ENCODE assay signal across 17 mouse cellular contexts in the genomic region with DNA sequence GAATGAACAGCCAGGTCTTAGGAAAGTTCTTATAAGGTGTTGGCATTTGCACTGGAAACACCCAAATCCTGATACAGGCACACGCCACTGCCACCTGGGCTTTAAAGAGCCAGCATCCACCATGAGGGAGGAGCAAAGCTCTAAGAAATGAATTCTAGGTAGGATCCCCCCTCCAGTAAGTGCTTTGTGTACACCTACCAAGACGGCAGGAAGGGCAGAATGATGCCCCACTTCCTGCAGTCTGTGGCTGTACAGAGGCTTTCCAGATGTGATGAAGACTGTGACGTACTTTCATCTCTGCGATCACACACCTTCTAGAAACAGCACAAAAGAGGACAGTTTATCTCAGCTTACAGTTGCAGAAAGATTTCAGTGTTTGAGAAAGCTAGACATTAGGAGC.
A peak's percentile ranks its signal among the peaks of the same experiment; 100 is the strongest.
DNase-seq lines count a peak whose midpoint lies in the region; ATAC-seq and TF ChIP-seq lines count a peak whose summit lies in the region.
"Had no signal": no experiment of that assay in that cellular context is flagged by ENCODE, and none has a peak within 500 bp of the region (broad histone marks: within the 10 kb centered on the region; RNA-seq: fewer than 3 reads in every experiment).

No protein-coding gene starts in this region.

- H3K4me3 ChIP-seq in spleen, adult 2 months (ENCODE audit: extremely low read depth, insufficient read depth, insufficient read length): no peak overlapping the region
- H3K4me3 ChIP-seq: forebrain, embryonic 12.5 days; stomach, embryonic 15.5 days had no signal

- peak overlapping the region; percentile 74 for H3K27ac ChIP-seq in spleen, adult 2 months (ENCODE audit: insufficient read depth, low read length)
- H3K27ac ChIP-seq: forebrain, embryonic 12.5 days; kidney, postnatal 0 days; stomach, embryonic 15.5 days had no signal

- no peaks in the 10 kb centered on the region for H3K36me3 ChIP-seq in spleen, adult 2 months (ENCODE audit: control insufficient read depth, insufficient read depth, low read length)
- H3K36me3 ChIP-seq: forebrain, embryonic 12.5 days; stomach, embryonic 15.5 days had no signal

- no peak for TF ChIP-seq POLR2A in spleen, adult 2 months (IDR thresholded peaks at IDR 0.05; ENCODE audit: low read depth, low read length)

- no peak for TF ChIP-seq CTCF in spleen, adult 2 months (IDR thresholded peaks at IDR 0.05; ENCODE audit: extremely low read depth, insufficient read depth, insufficient read length, insufficient replicate concordance)

- ATAC-seq in hematopoietic stem cell, adult 5-6 weeks (replicated peaks in 1 of 2; ENCODE audit: insufficient read depth in 1 of 2, low FRiP score in 2 of 2, low TSS enrichment in 1 of 2, low read depth in 1 of 2, poor library complexity in 2 of 2, severe bottlenecking in 2 of 2): peak; percentile 51 to 63
- ATAC-seq in monocyte, adult 5-6 weeks (replicated peaks; ENCODE audit: insufficient number of reproducible peaks, low FRiP score, low TSS enrichment, poor library complexity, severe bottlenecking): peak; percentile 55

- WGBS in spleen, adult 2 months: 40% methylated on average over 4 of the region's 4 CpGs

- no peaks in the 10 kb centered on the region for H3K27me3 ChIP-seq in spleen, adult 2 months (ENCODE audit: control insufficient read depth, insufficient read depth, low read length)
- H3K27me3 ChIP-seq: CH12.LX; forebrain, embryonic 12.5 days; stomach, embryonic 15.5 days had no signal

- H3K4me1 ChIP-seq in spleen, adult 2 months (ENCODE audit: control insufficient read depth, insufficient read depth, insufficient read length): peaks cover 2% of the 10 kb centered on the region; the same call in 1 of the 2 replicates
- H3K4me1 ChIP-seq: forebrain, embryonic 12.5 days; stomach, embryonic 15.5 days had no signal

- DNase-seq in spleen, adult 2 months (ENCODE audit: low read depth in 1 of 2, low spot score in 2 of 2): peak in 1 of 2 experiments; percentile 38
- DNase-seq in spleen, postnatal 4 days (ENCODE audit: low spot score in 2 of 2): no peak
- peak; percentile 52 to 70 for DNase-seq in thymus, postnatal 36 days
- no peak for DNase-seq in testis, postnatal 10 days (ENCODE audit: low spot score)
- no peak for DNase-seq in kidney, postnatal 14 days
- DNase-seq in left cerebral cortex, adult 11 months (ENCODE audit: low spot score): no peak
- DNase-seq: cerebellum, adult 2 months; heart, postnatal 10 days; layer of hippocampus, adult 9-11 months; left cerebral cortex, postnatal 4 days; lung, embryonic 14.5 days had no signal

Comparison
In these comparisons a context has a peak if more than half of its experiments do, and no peak if none do; other contexts are left out.
1. DNase-seq: peak in thymus, postnatal 36 days (2 of 2); none in spleen, postnatal 4 days (0 of 2), testis, postnatal 10 days (single experiment), kidney, postnatal 14 days (single experiment) and left cerebral cortex, adult 11 months (single experiment).